Mouse (Mus musculus): ENCODE measurements around the gene Rad51b.

- TF ChIP-seq ZC3H11A (IDR thresholded peaks at IDR 0.05; ENCODE audit: low read depth, low read length) (no peak), CTCF (conservative IDR thresholded peaks at IDR 0.05 in 1 of 2, IDR thresholded peaks at IDR 0.05 in 1 of 2; ENCODE audit: low read depth in 2 of 2, low read length in 2 of 2) (no peak), RCOR1 (conservative IDR thresholded peaks at IDR 0.05; ENCODE audit: low read depth, low read length) (no peak), POLR2A (IDR thresholded peaks at IDR 0.05; ENCODE audit: low read depth, low read length) (no peak)
These were observed 450.5 kb downstream of the Rad51b start for GRCm38 (mm10) chr12:79747541-79747940.
